ENCODE assay signal across 17 mouse cellular contexts in genomic region chr2:124003507-124003906, GRCm38 (mm10).
"Had no signal": no experiment of that assay in that cellular context is flagged by ENCODE, and none has a peak within 500 bp of the region (broad histone marks: within the 10 kb centered on the region; RNA-seq: fewer than 3 reads in every experiment).

No protein-coding gene starts in this region.

- ATAC-seq: liver, embryonic 12.5 days; liver, postnatal 0 days; lung, postnatal 0 days; midbrain, embryonic 13.5 days; midbrain, embryonic 15.5 days; midbrain, embryonic 16.5 days had no signal

- DNase-seq: left cerebral cortex, postnatal 4 days; liver; liver, embryonic 13.5 days; liver, postnatal 0 days; lung, adult 18-20 months; lung, adult 2 months; lung, embryonic 14.5 days; lung, postnatal 10 days; lung, postnatal 14 days; lung, postnatal 36 days; lung, postnatal 4 days; midbrain, embryonic 14.5 days had no signal
